Mouse (Mus musculus) lung, postnatal 0 days (tissue): ENCODE measurements around the gene Agpat3.

ENCODE experiments used
- CTCF ChIP-seq: IDR thresholded peaks from 2 replicates; pipeline ENCODE4 v1.5.1; 2016; ENCODE audit warnings: antibody characterized with exemption, mild to moderate bottlenecking
- EP300 ChIP-seq: IDR thresholded peaks from 2 replicates; pipeline ENCODE4 v1.6.1; 2016; ENCODE audit warnings: antibody characterized with exemption, mild to moderate bottlenecking, control low read depth

- no peak for TF ChIP-seq CTCF
- TF ChIP-seq EP300: no peak
Observed at GRCm38 (mm10) chr10:78300061-78300460, 52.2 kb downstream of the Agpat3 start.
